Mouse (Mus musculus) liver, adult 2 months (tissue): ENCODE measurements around the gene Ppfia1.

Experiments
- CTCF ChIP-seq: fragments of 200-500 bp; IDR thresholded peaks from 2 replicates; pipeline ENCODE4 v1.5.1; 2011; ENCODE audit warnings: low read depth, low read length, control low read depth
- POLR2A ChIP-seq: fragments of 200-500 bp; IDR thresholded peaks from 2 replicates; pipeline ENCODE4 v1.6.1; 2011; ENCODE audit warnings: low read length, control low read depth; ENCODE audit not compliant: insufficient read depth; ENCODE audit errors: extremely low read depth

- TF ChIP-seq CTCF (no peak), POLR2A (no peak)
Observed at GRCm38 (mm10) chr7:144473486-144473885, 80.0 kb downstream of the Ppfia1 start.
